Mouse (Mus musculus) kidney, adult 9 months (tissue): ENCODE results near the gene Lag3.
A peak's percentile ranks its signal among the peaks of the same experiment; 100 is the strongest.

Experiments
- DNase-seq: peaks from one replicate; pipeline ENCODE4 v3.0.0; 2022

The Lag3 gene

DNA sequence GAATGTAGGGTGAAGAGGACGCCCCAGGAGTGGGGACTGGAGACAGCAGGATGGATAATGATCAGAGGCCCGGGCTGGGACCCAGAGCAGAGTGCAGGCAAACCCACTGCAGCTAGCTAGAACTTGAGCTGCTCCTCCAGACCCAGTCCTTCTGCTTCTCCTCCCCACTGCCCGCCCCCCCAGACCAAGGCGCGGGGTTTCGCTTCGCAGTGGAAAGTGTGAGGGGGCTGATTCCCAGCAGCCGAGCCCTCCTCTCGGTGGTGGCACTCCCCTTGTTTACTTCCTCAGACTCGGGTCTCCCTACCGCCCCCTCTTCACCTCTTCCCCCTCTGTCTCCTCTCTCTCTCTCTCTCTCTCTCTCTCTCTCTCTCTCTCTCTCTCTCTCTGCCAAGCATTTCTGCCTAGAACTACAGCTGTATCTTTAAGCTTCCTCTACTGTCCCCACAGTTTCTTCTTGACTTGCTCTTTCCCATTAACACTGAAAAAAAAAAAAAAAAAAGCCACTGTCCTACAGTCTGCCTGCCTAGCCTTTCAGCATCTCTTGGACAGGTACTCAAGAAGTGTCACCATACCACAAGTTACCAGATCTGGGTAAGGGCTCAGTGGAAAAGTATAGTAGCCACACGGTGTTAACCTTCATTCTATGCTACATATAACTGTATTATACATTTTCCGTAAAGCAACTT, at the start of gene Lag3:
Lag3 (minus strand) TSS at position 173 of the 686 bp plus-strand sequence.
- DNase-seq: no peak

GRCm38 (mm10) chr6:124961021-124961420, 49.5 kb upstream of the Lag3 start:
- DNase-seq: no peak

- no peak for DNase-seq
Measured at GRCm38 (mm10) chr6:124959960-124960359, 48.5 kb upstream of the Lag3 start.

- DNase-seq: no peak
Measured at GRCm38 (mm10) chr6:124958127-124958526, 46.6 kb upstream of the Lag3 start.

- no peak for DNase-seq
Measured at GRCm38 (mm10) chr6:124955212-124955611, 43.7 kb upstream of the Lag3 start.

GRCm38 (mm10) chr6:124953991-124954715, 42.6 kb upstream of the Lag3 start:
- no peak for DNase-seq

DNA sequence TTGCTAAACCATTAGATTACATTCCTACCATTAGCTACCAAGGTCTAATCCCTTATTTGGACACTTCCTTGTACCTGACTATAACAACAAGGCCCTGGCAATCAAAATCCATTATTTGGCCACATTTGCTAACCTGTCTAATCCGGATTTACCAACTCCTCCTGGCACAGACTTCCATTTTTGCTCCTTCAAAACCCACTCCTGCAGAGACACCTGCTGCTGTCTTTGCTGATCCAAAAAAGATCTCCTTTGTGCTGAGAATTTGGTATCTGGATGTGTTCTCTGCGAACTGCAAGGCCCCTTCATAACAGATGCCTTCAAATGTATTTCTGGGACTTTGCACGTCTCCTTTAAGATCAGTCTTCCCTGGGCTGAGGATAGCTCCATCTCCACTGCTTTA, 32.0 kb upstream of the Lag3 start:
- no peak for DNase-seq

DNA sequence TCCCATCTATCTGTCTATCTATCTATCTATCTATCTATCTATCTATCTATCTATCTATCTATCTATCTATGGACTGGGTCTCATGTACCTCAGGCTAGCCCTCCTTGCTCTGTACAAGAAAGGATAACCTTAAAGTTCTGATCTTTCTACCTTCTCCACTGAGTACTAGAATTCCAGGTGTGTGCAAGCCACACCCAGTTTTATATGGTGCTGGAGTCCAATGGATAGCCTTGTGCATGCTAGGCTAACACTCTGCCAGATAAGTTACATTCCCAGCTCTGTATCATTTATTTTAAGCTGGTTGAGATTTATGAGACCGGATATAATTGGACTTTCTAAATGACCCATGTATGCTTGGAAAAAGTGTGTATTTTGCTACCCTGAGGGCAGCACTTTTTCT, 30.2 kb upstream of the Lag3 start:
- DNase-seq: no peak

GRCm38 (mm10) chr6:124938554-124938953, 27.0 kb upstream of the Lag3 start:
- DNase-seq: no peak

DNA sequence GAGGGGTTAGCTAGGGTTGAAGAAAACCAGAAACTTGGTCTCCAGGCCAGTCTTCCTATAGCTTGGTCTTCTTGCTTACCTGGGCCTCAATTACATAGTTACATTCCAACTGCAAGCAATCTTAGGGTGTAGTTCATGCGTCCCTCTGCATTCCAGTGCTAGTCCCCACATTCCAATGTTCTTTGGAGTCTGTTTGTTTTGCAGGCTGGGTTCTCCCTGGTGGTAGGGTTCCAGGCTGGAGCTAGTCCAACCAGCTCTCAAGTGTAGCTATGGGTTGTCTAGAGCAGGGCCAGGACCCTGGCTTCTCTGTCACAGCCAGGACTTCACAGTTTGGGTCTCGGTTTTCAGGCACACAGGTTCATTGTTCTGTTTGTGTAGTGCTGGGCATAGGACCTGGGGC, 26.0 kb upstream of the Lag3 start:
- DNase-seq: no peak

DNA sequence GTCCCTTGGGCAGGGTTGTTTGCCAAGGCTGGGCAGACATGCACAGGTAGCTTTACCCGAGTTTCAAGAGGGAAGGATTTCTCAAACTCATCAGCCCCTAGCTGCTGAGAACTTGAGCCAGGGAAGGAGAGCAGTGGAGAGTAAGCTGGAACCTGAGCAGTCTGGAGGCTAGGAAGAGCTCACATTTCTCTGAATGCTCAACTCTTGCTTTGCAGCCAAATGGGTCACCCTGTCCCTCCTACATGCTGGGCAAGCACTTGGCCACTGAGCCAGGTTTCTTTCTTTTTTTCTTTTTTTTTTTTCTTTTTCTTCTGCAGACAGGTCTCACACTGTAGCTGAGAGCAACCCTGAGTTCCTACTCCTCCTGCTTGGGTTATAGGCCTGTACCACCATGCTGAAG, 25.2 kb upstream of the Lag3 start:
- DNase-seq: no peak

DNA sequence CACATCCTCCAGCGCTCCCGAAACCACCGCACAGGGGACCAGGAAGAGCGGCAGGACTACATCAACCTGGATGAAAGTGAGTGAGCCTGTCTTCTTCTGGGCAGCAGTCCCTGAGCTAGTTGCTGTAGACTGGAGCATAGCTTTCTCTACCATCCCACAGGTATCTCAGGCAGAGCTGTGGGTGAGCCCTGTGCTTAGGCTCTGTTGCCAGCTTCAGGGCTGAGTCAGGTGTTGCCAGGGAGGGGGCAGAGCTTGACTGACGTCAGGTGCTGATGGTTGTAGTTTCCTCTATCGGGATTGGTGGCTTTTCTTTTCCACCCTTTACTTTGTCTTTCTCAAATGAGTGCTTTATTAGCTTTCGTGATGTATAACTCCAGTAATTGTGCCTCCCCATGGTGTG, 23.2 kb upstream of the Lag3 start:
- DNase-seq: no peak

DNA sequence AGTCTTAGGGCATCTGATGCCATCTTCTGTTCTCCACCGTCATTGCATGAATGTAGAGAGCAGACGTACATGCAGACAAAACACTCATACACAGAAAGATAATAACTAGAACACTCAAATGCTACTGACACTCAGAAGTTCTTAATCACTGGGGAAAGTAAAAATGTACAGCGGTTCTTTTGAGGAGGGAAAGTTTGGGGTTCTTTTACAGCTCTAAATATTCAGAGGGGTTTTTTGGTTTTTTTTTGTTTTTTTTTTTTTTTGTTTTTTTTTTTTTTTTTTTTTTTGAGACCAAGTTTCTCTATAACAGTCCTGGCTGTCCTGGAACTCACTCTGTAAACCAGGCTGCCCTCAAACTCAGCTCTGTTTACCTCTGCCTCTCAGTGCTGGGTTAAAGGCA, 21.6 kb upstream of the Lag3 start:
- DNase-seq: no peak

DNA sequence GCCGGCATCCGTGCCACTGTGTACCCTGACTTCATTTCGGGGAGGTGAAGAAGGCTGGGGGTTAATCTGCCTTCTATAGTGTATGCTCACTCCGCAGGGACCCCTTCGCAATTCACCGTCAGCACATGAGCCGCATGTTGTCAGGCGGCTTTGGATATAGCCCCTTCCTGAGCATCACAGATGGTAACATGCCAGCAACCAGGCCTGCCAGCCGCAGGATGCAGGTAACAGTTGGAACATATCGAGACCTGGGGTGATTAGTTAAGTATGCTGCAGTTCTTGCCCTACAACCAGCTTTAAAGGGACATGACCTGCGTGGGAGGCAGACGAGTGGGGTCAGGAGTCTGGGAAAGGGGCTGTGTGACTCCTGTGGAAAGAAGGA, 20.8 kb upstream of the Lag3 start:
- DNase-seq: no peak

DNA sequence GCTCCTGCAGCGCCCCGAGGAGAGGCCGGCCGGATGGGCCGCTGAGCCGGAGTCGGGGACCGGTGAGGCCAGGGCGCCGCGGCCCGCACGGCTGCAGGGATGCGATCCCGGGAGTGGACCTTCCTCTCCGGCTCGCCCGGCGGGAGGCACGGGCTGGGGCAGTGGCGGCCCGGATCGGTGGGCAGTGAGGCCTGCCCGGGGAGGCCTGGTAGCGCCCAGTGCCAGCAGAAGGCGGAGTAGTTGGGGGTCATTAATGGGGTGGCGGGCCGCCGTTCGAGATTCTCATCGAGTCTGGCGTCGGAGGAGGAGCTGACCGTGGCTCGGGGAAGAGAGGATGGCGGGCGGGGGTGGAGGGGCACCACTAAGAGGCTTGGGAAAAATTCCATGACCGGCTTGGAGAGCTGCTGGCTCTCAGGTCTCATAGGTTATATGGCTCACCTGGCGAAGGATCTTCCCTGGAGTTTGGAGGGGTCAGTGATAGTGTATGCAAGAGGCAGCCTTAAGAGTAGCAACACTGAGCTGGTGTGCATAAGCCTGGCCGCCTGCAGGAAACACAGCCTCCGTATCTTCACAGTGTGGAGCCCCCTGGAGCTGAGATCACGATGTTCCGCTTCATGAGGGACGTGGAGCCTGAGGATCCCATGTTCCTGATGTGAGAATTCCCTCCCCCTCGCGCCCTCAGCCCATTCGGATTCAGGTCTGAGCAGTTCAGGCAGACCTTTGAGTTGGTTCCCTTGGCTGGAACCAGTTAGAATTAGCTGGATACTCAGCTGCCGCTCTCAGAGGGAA, 20.2 kb upstream of the Lag3 start:
- peak; percentile 61 for DNase-seq

DNA sequence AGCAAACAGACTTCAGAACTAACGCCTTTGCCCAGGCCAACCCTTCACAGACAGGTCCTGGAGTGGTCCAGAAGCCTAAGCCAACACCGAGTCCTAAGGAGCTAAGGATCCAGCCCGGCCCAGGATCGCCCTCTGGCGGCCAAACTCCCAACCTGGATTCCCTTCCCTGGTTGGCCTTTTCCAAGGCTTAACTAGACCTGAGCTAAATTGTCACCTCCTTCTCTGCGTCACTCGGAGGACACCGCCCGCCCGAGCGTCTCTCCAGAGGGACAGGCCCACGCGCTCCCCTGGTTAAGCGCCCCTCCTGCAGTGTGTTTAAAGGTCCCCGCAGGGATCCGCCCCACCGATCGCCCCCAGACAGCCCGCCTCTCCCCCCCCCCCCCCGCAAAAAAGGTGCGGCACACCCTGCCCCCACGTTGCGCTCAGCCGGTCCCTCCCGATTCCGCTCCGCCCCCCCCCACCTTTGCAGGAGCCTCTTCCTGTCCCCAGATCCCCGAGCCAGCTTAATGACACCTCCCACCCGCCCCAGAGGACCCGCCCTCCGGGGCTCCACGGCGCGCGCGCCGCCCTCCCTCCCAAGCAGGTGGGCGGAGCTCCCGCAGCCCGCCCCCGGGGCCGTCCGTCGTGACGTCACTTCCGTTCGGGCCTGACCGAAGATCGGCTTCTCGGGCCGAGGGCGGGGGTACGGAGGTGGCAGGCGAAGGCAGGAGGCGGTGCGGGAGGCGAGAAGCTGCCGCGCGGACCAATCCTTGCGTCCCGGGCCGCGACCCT, 19.4 kb upstream of the Lag3 start, which contains the start of gene Mlf2:
Mlf2 (plus strand) TSS at position 633 of the 771 bp plus-strand sequence.
- peak; percentile 100 for DNase-seq

GRCm38 (mm10) chr6:124930231-124930630, 18.7 kb upstream of the Lag3 start:
- peak; percentile 92 for DNase-seq

DNA sequence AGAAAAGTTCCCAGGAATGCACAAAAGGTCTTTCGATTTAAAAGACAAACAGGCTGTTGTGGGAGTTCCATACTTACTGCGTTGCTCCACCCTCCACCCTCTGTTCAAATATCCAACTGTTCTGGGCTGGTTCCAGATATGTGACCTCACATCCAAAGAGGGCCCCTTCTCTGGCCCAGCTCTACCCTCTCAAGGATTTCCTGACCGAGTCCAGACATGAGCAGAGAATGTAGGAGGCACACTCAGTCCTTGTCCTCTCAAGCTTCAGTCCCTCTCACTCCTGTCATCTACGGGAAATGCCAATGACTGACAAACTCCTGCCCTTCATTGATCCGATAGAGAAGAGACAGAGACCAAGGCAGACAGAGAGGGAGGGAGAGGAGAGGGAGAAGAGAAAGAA, 14.4 kb upstream of the Lag3 start:
- peak; percentile 56 for DNase-seq

DNA sequence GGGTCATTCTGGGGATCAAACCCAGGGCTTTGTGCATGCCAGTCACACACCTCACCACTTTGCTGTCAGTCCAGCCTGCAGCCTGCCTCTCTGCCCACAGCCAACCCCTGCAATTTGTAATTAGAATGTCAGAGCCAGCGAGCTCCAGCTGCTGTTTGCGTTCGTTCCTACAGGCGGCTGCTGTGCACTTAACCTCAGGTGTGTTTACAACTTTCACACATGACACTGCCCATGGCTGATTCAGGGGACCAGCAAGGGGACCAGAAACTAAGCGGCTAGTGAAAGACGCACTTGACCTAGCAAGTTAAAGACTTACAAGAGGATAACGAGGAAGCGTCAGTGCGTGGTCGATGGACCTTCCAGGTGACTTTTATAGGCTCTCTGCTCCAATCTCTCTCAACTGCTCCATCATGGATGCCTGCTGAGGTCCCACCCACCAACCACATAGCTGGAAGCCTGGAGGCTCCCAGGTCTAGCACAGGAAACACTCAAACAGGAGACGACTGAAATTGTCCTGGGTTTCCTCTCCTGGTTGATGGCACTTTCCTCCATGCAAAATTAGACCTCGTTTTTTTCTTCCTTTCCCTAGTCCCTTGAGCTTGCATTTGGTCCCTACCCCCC, 13.8 kb upstream of the Lag3 start:
- DNase-seq: peak; percentile 58

DNA sequence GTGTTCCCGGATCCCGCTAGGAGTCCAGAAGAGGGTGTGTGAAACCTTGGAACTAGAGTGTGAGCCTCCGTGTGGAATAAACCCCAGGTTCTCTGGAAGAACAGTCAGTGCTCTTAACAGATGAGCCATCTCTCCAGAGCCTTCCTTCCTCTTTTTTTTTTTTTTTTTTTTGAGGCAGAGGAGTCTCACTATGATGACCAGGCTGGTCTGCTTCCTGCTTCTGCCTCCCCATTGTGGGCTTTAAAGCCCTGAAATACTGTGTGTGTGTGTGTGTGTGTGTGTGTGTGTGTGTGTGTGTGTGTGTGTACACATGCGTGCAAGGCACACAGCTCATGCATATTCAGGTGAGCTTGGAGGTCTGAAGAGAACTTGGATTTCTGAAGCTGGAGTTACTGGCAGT, 10.0 kb upstream of the Lag3 start:
- DNase-seq: no peak

DNA sequence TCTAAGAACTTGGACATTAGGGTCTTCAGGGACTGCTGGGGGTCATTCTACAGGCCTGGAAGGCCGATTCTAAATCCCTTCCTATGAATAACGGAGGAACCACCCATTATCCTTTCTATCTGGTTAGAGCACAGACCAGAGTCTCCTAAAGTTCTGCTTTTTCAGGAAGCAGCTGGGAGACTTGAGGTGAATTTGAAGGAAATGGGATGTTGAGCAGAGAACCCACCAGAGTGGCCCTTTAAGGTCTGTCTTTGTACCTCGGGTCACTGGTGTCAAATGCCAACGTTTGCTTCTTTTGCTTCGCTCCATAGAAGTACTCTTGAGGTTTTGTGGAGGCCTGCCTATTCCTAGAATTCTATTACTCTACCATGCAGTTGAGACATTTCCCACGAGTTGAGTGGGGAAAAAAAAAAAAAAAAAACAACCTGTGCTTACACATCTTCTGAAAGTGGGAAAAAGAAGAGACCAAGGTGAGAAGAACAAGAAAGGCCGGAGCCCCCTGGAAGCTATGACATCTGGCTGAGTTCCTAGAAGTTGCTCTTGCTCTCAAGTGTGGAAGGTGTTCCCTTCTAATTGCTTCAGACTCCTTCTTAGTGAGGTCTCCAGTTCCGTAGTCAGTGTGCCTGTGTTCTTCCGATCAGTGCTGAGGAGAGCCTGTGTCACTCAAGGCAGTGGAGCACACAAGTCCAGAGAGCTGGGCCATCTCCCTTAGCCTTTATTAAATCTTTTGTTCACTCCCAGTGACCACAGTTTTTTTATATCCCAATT, 9.0 kb upstream of the Lag3 start:
- no peak for DNase-seq
